Mouse (Mus musculus): ENCODE results near the gene Arsb. TPM values are rescaled to one million over a fixed set of nuclear protein-coding genes. Genes with fewer than 3 reads are reported as not detected.
A peak's percentile ranks its signal among the peaks of the same experiment; 100 is the strongest.

The Arsb gene
- polyA plus RNA-seq, 1 experiment from 2014 or later = 2.8 TPM

- no peak overlapping the region for H3K9ac ChIP-seq
- no peak overlapping the region for H3K4me2 ChIP-seq
- no peak overlapping the region for H3K4me3 ChIP-seq
- no peak overlapping the region for H3K27ac ChIP-seq
- H3K36me3 ChIP-seq = no peaks in the 10 kb centered on the region
- H3K9me3 ChIP-seq (replicated peaks) = no peaks in the 10 kb centered on the region
- H3K4me1 ChIP-seq = peaks cover 6% of the 10 kb centered on the region; the same call in 1 of the 2 replicates
- WGBS (ENCODE audit: insufficient replicate concordance) = 58% methylated on average over 5 of the region's 5 CpGs
- H3K27me3 ChIP-seq (replicated peaks) = no peaks in the 10 kb centered on the region
- no peak for ATAC-seq
Observed at GRCm38 (mm10) chr13:93849751-93850355, 78.4 kb downstream of the Arsb start.

GRCm38 (mm10) chr13:93850674-93851073, 79.2 kb downstream of the Arsb start:
- no peaks in the 10 kb centered on the region for H3K36me3 ChIP-seq
- H3K27me3 ChIP-seq (replicated peaks) = no peaks in the 10 kb centered on the region
- ATAC-seq = no peak
- H3K4me1 ChIP-seq = peaks cover 8% of the 10 kb centered on the region; the same call in 1 of the 2 replicates
- no peak overlapping the region for H3K9ac ChIP-seq
- no peak overlapping the region for H3K4me3 ChIP-seq
- H3K4me2 ChIP-seq = no peak overlapping the region
- H3K27ac ChIP-seq = no peak overlapping the region
- H3K9me3 ChIP-seq (replicated peaks) = no peaks in the 10 kb centered on the region
- WGBS (ENCODE audit: insufficient replicate concordance) = 47% methylated on average over 4 of the region's 4 CpGs

GRCm38 (mm10) chr13:93852419-93853138, 81.1 kb downstream of the Arsb start:
- WGBS (ENCODE audit: insufficient replicate concordance) = 34% methylated on average over 14 of the region's 14 CpGs
- no peak for ATAC-seq
- Histone ChIP-seq H3K36me3 (no peaks in the 10 kb centered on the region), H3K27me3 (replicated peaks) (no peaks in the 10 kb centered on the region), H3K9me3 (replicated peaks) (no peaks in the 10 kb centered on the region), H3K4me2 (no peak overlapping the region), H3K27ac (no peak overlapping the region), H3K4me1 (peaks cover 10% of the 10 kb centered on the region; the same call in 1 of the 2 replicates), H3K4me3 (no peak overlapping the region), H3K9ac (no peak overlapping the region)

- ATAC-seq = no peak
- Histone ChIP-seq H3K4me2 (no peak overlapping the region), H3K27me3 (replicated peaks) (no peaks in the 10 kb centered on the region), H3K4me3 (no peak overlapping the region), H3K9me3 (replicated peaks) (no peaks in the 10 kb centered on the region), H3K27ac (no peak overlapping the region), H3K4me1 (peaks cover 10% of the 10 kb centered on the region; the same call in 1 of the 2 replicates), H3K9ac (no peak overlapping the region), H3K36me3 (no peaks in the 10 kb centered on the region)
- 80% methylated on average over 6 of the region's 6 CpGs for WGBS (ENCODE audit: insufficient replicate concordance)
Observed at GRCm38 (mm10) chr13:93853767-93854166, 82.3 kb downstream of the Arsb start.

GRCm38 (mm10) chr13:93854325-93854724, 82.9 kb downstream of the Arsb start:
- Histone ChIP-seq H3K27ac (no peak overlapping the region), H3K4me3 (no peak overlapping the region), H3K4me1 (peaks cover 10% of the 10 kb centered on the region; the same call in 1 of the 2 replicates), H3K9ac (no peak overlapping the region), H3K4me2 (no peak overlapping the region), H3K9me3 (replicated peaks) (no peaks in the 10 kb centered on the region), H3K27me3 (replicated peaks) (no peaks in the 10 kb centered on the region), H3K36me3 (no peaks in the 10 kb centered on the region)
- 78% methylated on average over 8 of the region's 8 CpGs for WGBS (ENCODE audit: insufficient replicate concordance)
- ATAC-seq = no peak

- WGBS (ENCODE audit: insufficient replicate concordance) = 67% methylated on average over 3 of the region's 3 CpGs
- no peak overlapping the region for H3K27ac ChIP-seq
- H3K4me3 ChIP-seq = no peak overlapping the region
- H3K9me3 ChIP-seq (replicated peaks) = no peaks in the 10 kb centered on the region
- no peaks in the 10 kb centered on the region for H3K27me3 ChIP-seq (replicated peaks)
- H3K36me3 ChIP-seq = no peaks in the 10 kb centered on the region
- no peak overlapping the region for H3K9ac ChIP-seq
- H3K4me1 ChIP-seq = peaks cover 10% of the 10 kb centered on the region
- no peak for ATAC-seq
- H3K4me2 ChIP-seq = no peak overlapping the region
Observed at GRCm38 (mm10) chr13:93854966-93855562, 83.6 kb downstream of the Arsb start.

- Histone ChIP-seq H3K4me1 (peaks cover 17% of the 10 kb centered on the region), H3K27me3 (replicated peaks) (no peaks in the 10 kb centered on the region), H3K9me3 (replicated peaks) (no peaks in the 10 kb centered on the region), H3K9ac (no peak overlapping the region; the same call in 1 of the 2 replicates), H3K36me3 (no peaks in the 10 kb centered on the region), H3K27ac (no peak overlapping the region), H3K4me2 (peak overlapping the region; percentile 54), H3K4me3 (peak overlapping the region; percentile 22; the same call in 1 of the 2 replicates)
- WGBS (ENCODE audit: insufficient replicate concordance) = 25% methylated on average over 11 of the region's 11 CpGs
- ATAC-seq = 0 out of 2 replicates have a peak, but pooled peaks have one; percentile 44
Observed at GRCm38 (mm10) chr13:93855701-93856183, 84.3 kb downstream of the Arsb start.

GRCm38 (mm10) chr13:93861211-93861610, 89.8 kb downstream of the Arsb start:
- no peaks in the 10 kb centered on the region for H3K9me3 ChIP-seq (replicated peaks)
- H3K36me3 ChIP-seq = no peaks in the 10 kb centered on the region
- peak; percentile 72 for ATAC-seq
- H3K4me3 ChIP-seq = no peak overlapping the region
- no peaks in the 10 kb centered on the region for H3K27me3 ChIP-seq (replicated peaks)
- H3K4me1 ChIP-seq = peaks cover 20% of the 10 kb centered on the region
- H3K9ac ChIP-seq = no peak overlapping the region
- WGBS (ENCODE audit: insufficient replicate concordance) = 34% methylated on average over 2 of the region's 2 CpGs
- no peak overlapping the region for H3K27ac ChIP-seq
- H3K4me2 ChIP-seq = no peak overlapping the region

GRCm38 (mm10) chr13:93864066-93864740, 92.8 kb downstream of the Arsb start:
- no peak overlapping the region for H3K4me2 ChIP-seq
- 43% methylated on average over 8 of the region's 8 CpGs for WGBS (ENCODE audit: insufficient replicate concordance)
- no peaks in the 10 kb centered on the region for H3K9me3 ChIP-seq (replicated peaks)
- no peaks in the 10 kb centered on the region for H3K27me3 ChIP-seq (replicated peaks)
- H3K36me3 ChIP-seq = no peaks in the 10 kb centered on the region
- H3K27ac ChIP-seq = no peak overlapping the region
- no peak for ATAC-seq
- H3K4me3 ChIP-seq = no peak overlapping the region
- H3K4me1 ChIP-seq = peaks cover 20% of the 10 kb centered on the region
- H3K9ac ChIP-seq = no peak overlapping the region

- WGBS (ENCODE audit: insufficient replicate concordance) = 65% methylated on average over 5 of the region's 5 CpGs
- no peak for ATAC-seq
- no peak overlapping the region for H3K4me2 ChIP-seq
- H3K27me3 ChIP-seq (replicated peaks) = no peaks in the 10 kb centered on the region
- no peak overlapping the region for H3K9ac ChIP-seq
- no peaks in the 10 kb centered on the region for H3K36me3 ChIP-seq
- H3K4me1 ChIP-seq = 0 out of 2 replicates have a peak, but pooled peaks cover 5% of the 10 kb centered on the region
- H3K9me3 ChIP-seq (replicated peaks) = no peaks in the 10 kb centered on the region
- no peak overlapping the region for H3K27ac ChIP-seq
- H3K4me3 ChIP-seq = no peak overlapping the region
Observed at GRCm38 (mm10) chr13:93866638-93867037, 95.2 kb downstream of the Arsb start.

- Histone ChIP-seq H3K9ac (no peak overlapping the region), H3K4me3 (no peak overlapping the region), H3K4me2 (no peak overlapping the region), H3K27me3 (replicated peaks) (no peaks in the 10 kb centered on the region), H3K4me1 (no peaks in the 10 kb centered on the region), H3K27ac (no peak overlapping the region), H3K9me3 (replicated peaks) (no peaks in the 10 kb centered on the region), H3K36me3 (no peaks in the 10 kb centered on the region)
- no peak for ATAC-seq
- 63% methylated on average over 10 of the region's 10 CpGs for WGBS (ENCODE audit: insufficient replicate concordance)
Observed at GRCm38 (mm10) chr13:93871681-93872080, 100.3 kb downstream of the Arsb start.

Measured in liver, embryonic 12.5 days (tissue).